Mouse (Mus musculus): ENCODE measurements around the gene Arf1.
A peak's percentile ranks its signal among the peaks of the same experiment; 100 is the strongest.

DNA sequence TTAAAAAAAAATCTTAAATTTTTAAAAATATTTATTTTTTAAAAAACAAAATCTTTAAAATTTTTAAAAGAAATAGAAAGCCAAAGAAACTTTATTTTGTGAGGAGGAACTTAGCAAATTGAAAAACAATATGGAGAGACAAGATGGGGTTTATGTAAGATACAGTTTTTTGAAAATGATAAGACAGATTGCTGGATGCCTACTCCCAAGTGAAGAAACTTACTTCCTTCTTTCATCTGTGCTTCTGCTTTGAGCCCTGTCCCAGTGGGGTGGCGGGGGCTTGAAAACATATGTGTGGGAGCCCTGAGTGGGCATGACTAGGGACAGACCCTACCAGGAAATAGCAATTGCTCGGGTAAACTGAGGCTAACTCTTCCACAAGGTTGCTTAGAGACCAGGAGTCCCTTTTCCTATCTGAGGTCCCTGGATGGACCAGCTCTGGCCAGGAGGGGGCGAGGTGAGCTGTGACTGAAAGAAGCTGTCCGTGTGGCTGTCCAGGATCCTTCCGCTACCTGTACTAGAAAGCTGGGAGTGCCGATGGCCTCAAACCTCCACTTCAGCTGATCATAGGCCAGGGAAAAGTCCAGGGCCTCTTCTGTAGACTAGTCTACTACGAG lies 2.2 kb upstream of the Arf1 start:
- TF ChIP-seq CTCF (IDR thresholded peaks at IDR 0.05; ENCODE audit: low read depth, low read length) (peak; percentile 84), POLR2A (IDR thresholded peaks at IDR 0.05; ENCODE audit: borderline replicate concordance, low read depth, low read length) (no peak)
